Comparison of ENCODE assay signal across 16 mouse cellular contexts in the genomic region with DNA sequence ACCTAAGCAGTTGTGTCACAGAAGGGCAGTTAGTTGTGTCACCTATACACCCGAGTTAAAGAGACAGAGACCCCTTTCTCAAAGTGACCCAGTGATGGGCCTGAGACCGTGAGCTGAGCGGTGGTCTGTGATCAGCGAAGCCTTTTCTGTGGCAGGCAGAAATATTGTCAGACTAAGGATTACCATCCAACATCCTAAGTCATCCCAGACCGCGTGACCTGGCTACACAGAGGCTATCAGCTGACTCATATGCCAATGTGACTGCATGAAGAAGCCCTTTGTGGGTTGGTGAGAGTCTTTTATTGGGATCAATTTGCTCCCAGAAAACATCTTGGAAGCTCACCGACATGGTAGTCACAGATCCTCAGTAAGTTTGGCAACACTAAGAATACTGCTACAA.
"Had no signal": no experiment of that assay in that cellular context is flagged by ENCODE, and none has a peak within 500 bp of the region (broad histone marks: within the 10 kb centered on the region; RNA-seq: fewer than 3 reads in every experiment).

No protein-coding gene starts in this region.

- DNase-seq: heart, postnatal 10 days; heart, postnatal 14 days; heart, postnatal 36 days; heart, postnatal 4 days; kidney, adult 11 months; kidney, adult 18-20 months; kidney, adult 2 months; kidney, adult 8-10 months; kidney, adult 9 months; kidney, postnatal 10 days; kidney, postnatal 14 days; kidney, postnatal 25 days; kidney, postnatal 36 days; kidney, postnatal 4 days; layer of hippocampus, adult 9-11 months; layer of hippocampus, postnatal 36 days had no signal
